8 mouse cellular contexts compared by ENCODE assay signal in genomic region chr10:128323516-128323915, GRCm38 (mm10). TPM values are rescaled to one million over a fixed set of nuclear protein-coding genes. Genes with fewer than 3 reads are reported as not detected.
DNase-seq lines count a peak whose midpoint lies in the region; ATAC-seq and TF ChIP-seq lines count a peak whose summit lies in the region.

No protein-coding gene starts in this region.

- H3K27me3 ChIP-seq in lung, embryonic 14.5 days (ENCODE audit: insufficient read depth, low read length) = no peaks in the 10 kb centered on the region
- no peaks in the 10 kb centered on the region for H3K27me3 ChIP-seq in embryonic facial prominence, embryonic 12.5 days
- no peaks in the 10 kb centered on the region for H3K27me3 ChIP-seq in intestine, postnatal 0 days (replicated peaks; ENCODE audit: control insufficient read depth, insufficient read depth, low read length)
- H3K27me3 ChIP-seq in neural tube, embryonic 14.5 days (ENCODE audit: control insufficient read depth, insufficient read depth, low read length) = no peaks in the 10 kb centered on the region

- H3K27ac ChIP-seq in lung, embryonic 14.5 days (ENCODE audit: low read depth) = 0 out of 2 replicates have a peak overlapping the region, but pooled peaks have one; percentile 96
- H3K27ac ChIP-seq in embryonic facial prominence, embryonic 12.5 days = peak overlapping the region; percentile 97
- H3K27ac ChIP-seq in intestine, postnatal 0 days (ENCODE audit: low read depth, low read length) = peak overlapping the region; percentile 93
- H3K27ac ChIP-seq in neural tube, embryonic 14.5 days (ENCODE audit: low read depth, low read length) = 0 out of 2 replicates have a peak overlapping the region, but pooled peaks have one; percentile 90

- peak overlapping the region; percentile 94 for H3K9ac ChIP-seq in lung, embryonic 14.5 days
- H3K9ac ChIP-seq in embryonic facial prominence, embryonic 12.5 days = peak overlapping the region; percentile 93
- peak overlapping the region; percentile 99 for H3K9ac ChIP-seq in intestine, postnatal 0 days (ENCODE audit: low read depth, low read length)
- H3K9ac ChIP-seq in neural tube, embryonic 14.5 days (replicated peaks; ENCODE audit: low read depth, low read length) = peak overlapping the region; percentile 96

- peaks cover 58% of the 10 kb centered on the region for H3K36me3 ChIP-seq in lung, embryonic 14.5 days (ENCODE audit: insufficient read depth)
- peaks cover 62% of the 10 kb centered on the region for H3K36me3 ChIP-seq in embryonic facial prominence, embryonic 12.5 days
- H3K36me3 ChIP-seq in intestine, postnatal 0 days (ENCODE audit: control insufficient read depth, insufficient read depth) = peaks cover 47% of the 10 kb centered on the region
- peaks cover 43% of the 10 kb centered on the region; the same call in 1 of the 2 replicates for H3K36me3 ChIP-seq in neural tube, embryonic 14.5 days (ENCODE audit: control insufficient read depth, insufficient read depth, low read length)

- no peak for TF ChIP-seq CTCF in lung, embryonic 14.5 days (IDR thresholded peaks at IDR 0.05; ENCODE audit: low read depth)
- TF ChIP-seq CTCF in intestine, postnatal 0 days (IDR thresholded peaks at IDR 0.05; ENCODE audit: low read depth) = no peak

- ATAC-seq in lung, embryonic 14.5 days (ENCODE audit: insufficient read depth) = no peak
- no peak for ATAC-seq in embryonic facial prominence, embryonic 12.5 days (ENCODE audit: insufficient number of reproducible peaks, insufficient read depth, low FRiP score, low TSS enrichment)
- ATAC-seq in intestine, postnatal 0 days = no peak
- no peak for ATAC-seq in neural tube, embryonic 14.5 days (ENCODE audit: low read depth)

- 74% methylated on average over 8 of the region's 8 CpGs for WGBS in lung, embryonic 14.5 days
- WGBS in embryonic facial prominence, embryonic 12.5 days = 73% methylated on average over 8 of the region's 8 CpGs
- 48% methylated on average over 8 of the region's 8 CpGs for WGBS in intestine, postnatal 0 days
- WGBS in neural tube, embryonic 14.5 days = 68% methylated on average over 8 of the region's 8 CpGs

- H3K4me3 ChIP-seq in lung, embryonic 14.5 days (ENCODE audit: low read depth, low read length) = peak overlapping the region; percentile 71
- peak overlapping the region; percentile 76 for H3K4me3 ChIP-seq in embryonic facial prominence, embryonic 12.5 days
- peak overlapping the region; percentile 86 for H3K4me3 ChIP-seq in intestine, postnatal 0 days (ENCODE audit: low read depth, low read length)
- peak overlapping the region; percentile 82 for H3K4me3 ChIP-seq in neural tube, embryonic 14.5 days (ENCODE audit: low read depth, low read length)

- H3K4me2 ChIP-seq in lung, embryonic 14.5 days = peak overlapping the region; percentile 92
- peak overlapping the region; percentile 80 for H3K4me2 ChIP-seq in embryonic facial prominence, embryonic 12.5 days (replicated peaks)
- H3K4me2 ChIP-seq in intestine, postnatal 0 days (replicated peaks; ENCODE audit: low read depth) = peak overlapping the region; percentile 77
- peak overlapping the region; percentile 94 for H3K4me2 ChIP-seq in neural tube, embryonic 14.5 days (ENCODE audit: low read depth, low read length)

- H3K9me3 ChIP-seq in lung, embryonic 14.5 days (ENCODE audit: low read depth, low read length) = no peaks in the 10 kb centered on the region
- H3K9me3 ChIP-seq in embryonic facial prominence, embryonic 12.5 days = no peaks in the 10 kb centered on the region
- H3K9me3 ChIP-seq in intestine, postnatal 0 days (ENCODE audit: control insufficient read depth) = no peaks in the 10 kb centered on the region
- no peaks in the 10 kb centered on the region for H3K9me3 ChIP-seq in neural tube, embryonic 14.5 days (ENCODE audit: control insufficient read depth, low read length)

- H3K4me1 ChIP-seq in lung, embryonic 14.5 days (ENCODE audit: insufficient read depth) = peaks cover 5% of the 10 kb centered on the region; the same call in 1 of the 2 replicates
- peaks cover 10% of the 10 kb centered on the region for H3K4me1 ChIP-seq in embryonic facial prominence, embryonic 12.5 days
- peaks cover 6% of the 10 kb centered on the region; the same call in 1 of the 2 replicates for H3K4me1 ChIP-seq in intestine, postnatal 0 days (replicated peaks; ENCODE audit: control insufficient read depth, insufficient read depth, low read length)
- peaks cover 10% of the 10 kb centered on the region for H3K4me1 ChIP-seq in neural tube, embryonic 14.5 days (ENCODE audit: control insufficient read depth, insufficient read depth, low read length)

- DNase-seq in lung, embryonic 14.5 days = no peak
- no peak for DNase-seq in lung, postnatal 25 days (ENCODE audit: low spot score)
- DNase-seq in adrenal gland, adult 18-20 months (ENCODE audit: low spot score in 2 of 2) = no peak
- DNase-seq in adrenal gland, postnatal 10 days = no peak
- no peak for DNase-seq in ovary, postnatal 36 days (ENCODE audit: low spot score)

RNA-seq across cellular contexts. Expression of gene Cnpy2, which starts 1.3 kb away (rescaled TPM):
- polyA plus RNA-seq in lung, embryonic 14.5 days (2014; fragmentation: Nextera tagmentation; extraction: Ambion mirVana) = 317 and 336 TPM in 2 replicates
- polyA plus RNA-seq in embryonic facial prominence, embryonic 12.5 days (2016; fragmentation: Nextera tagmentation; extraction: Ambion mirVana) = 306 and 319 TPM in 2 replicates
- polyA plus RNA-seq in intestine, postnatal 0 days (2015; fragmentation: Nextera tagmentation; extraction: Ambion mirVana) = 254 and 273 TPM in 2 replicates
- 194 and 198 TPM in 2 replicates for polyA plus RNA-seq in neural tube, embryonic 14.5 days (2014; fragmentation: Nextera tagmentation; extraction: Ambion mirVana)
- total RNA-seq in adrenal gland, adult 18-20 months (2021) = 100 to 1,000 TPM; 147 to 165 TPM
- 100 to 1,000 TPM; 149 to 165 TPM for total RNA-seq in adrenal gland, postnatal 10 days (2021)

RNA-seq across cellular contexts. Expression of gene Cs, which starts 14.0 kb away (rescaled TPM):
- 205 and 211 TPM in 2 replicates for polyA plus RNA-seq in lung, embryonic 14.5 days (2014; fragmentation: Nextera tagmentation; extraction: Ambion mirVana)
- polyA plus RNA-seq in embryonic facial prominence, embryonic 12.5 days (2016; fragmentation: Nextera tagmentation; extraction: Ambion mirVana) = 191 TPM in 2 replicates
- polyA plus RNA-seq in intestine, postnatal 0 days (2015; fragmentation: Nextera tagmentation; extraction: Ambion mirVana) = 248 and 266 TPM in 2 replicates
- polyA plus RNA-seq in neural tube, embryonic 14.5 days (2014; fragmentation: Nextera tagmentation; extraction: Ambion mirVana) = 281 and 297 TPM in 2 replicates
- 100 to 1,000 TPM; 349 to 654 TPM for total RNA-seq in adrenal gland, adult 18-20 months (2021)
- 1,000 to 10,000 TPM; 1,048 to 1,207 TPM for total RNA-seq in adrenal gland, postnatal 10 days (2021)

RNA-seq across cellular contexts. Expression of gene Pan2, which starts 20.4 kb away (rescaled TPM):
- 33.4 and 36.2 TPM in 2 replicates for polyA plus RNA-seq in lung, embryonic 14.5 days (2014; fragmentation: Nextera tagmentation; extraction: Ambion mirVana)
- polyA plus RNA-seq in embryonic facial prominence, embryonic 12.5 days (2016; fragmentation: Nextera tagmentation; extraction: Ambion mirVana) = 36.2 and 38.3 TPM in 2 replicates
- 11.5 and 14.0 TPM in 2 replicates for polyA plus RNA-seq in intestine, postnatal 0 days (2015; fragmentation: Nextera tagmentation; extraction: Ambion mirVana)
- polyA plus RNA-seq in neural tube, embryonic 14.5 days (2014; fragmentation: Nextera tagmentation; extraction: Ambion mirVana) = 19.0 and 21.4 TPM in 2 replicates
- 10 to 100 TPM; 14.5 to 19.1 TPM for total RNA-seq in adrenal gland, adult 18-20 months (2021)
- total RNA-seq in adrenal gland, postnatal 10 days (2021) = 10 to 100 TPM; 24.0 to 32.8 TPM

RNA-seq across cellular contexts. Expression of gene Il23a, which starts 25.0 kb away (rescaled TPM):
- polyA plus RNA-seq in lung, embryonic 14.5 days (2014; fragmentation: Nextera tagmentation; extraction: Ambion mirVana) = 0.17 and 0.41 TPM in 2 replicates
- not detected in 2 replicates for polyA plus RNA-seq in embryonic facial prominence, embryonic 12.5 days (2016; fragmentation: Nextera tagmentation; extraction: Ambion mirVana)
- 0.22 and 0.46 TPM in 2 replicates for polyA plus RNA-seq in intestine, postnatal 0 days (2015; fragmentation: Nextera tagmentation; extraction: Ambion mirVana)
- 0.18 and 0.29 TPM in 2 replicates for polyA plus RNA-seq in neural tube, embryonic 14.5 days (2014; fragmentation: Nextera tagmentation; extraction: Ambion mirVana)
- not detected for total RNA-seq in adrenal gland, adult 18-20 months (2021)
- total RNA-seq in adrenal gland, postnatal 10 days (2021) = under 1 TPM in 1 of 2 experiments, not detected in 1; 0.27 TPM

RNA-seq across cellular contexts. Expression of gene Coq10a, which starts 45.3 kb away (rescaled TPM):
- polyA plus RNA-seq in lung, embryonic 14.5 days (2014; fragmentation: Nextera tagmentation; extraction: Ambion mirVana) = 12.8 and 14.5 TPM in 2 replicates
- 15.0 and 17.9 TPM in 2 replicates for polyA plus RNA-seq in embryonic facial prominence, embryonic 12.5 days (2016; fragmentation: Nextera tagmentation; extraction: Ambion mirVana)
- 21.1 and 22.3 TPM in 2 replicates for polyA plus RNA-seq in intestine, postnatal 0 days (2015; fragmentation: Nextera tagmentation; extraction: Ambion mirVana)
- 51.3 and 52.7 TPM in 2 replicates for polyA plus RNA-seq in neural tube, embryonic 14.5 days (2014; fragmentation: Nextera tagmentation; extraction: Ambion mirVana)
- total RNA-seq in adrenal gland, adult 18-20 months (2021) = 10 to 100 TPM; 79.8 to 90.2 TPM
- total RNA-seq in adrenal gland, postnatal 10 days (2021) = 100 to 1,000 TPM in 1 of 2 experiments, 10 to 100 TPM in 1; 99.9 to 128 TPM
